Mouse (Mus musculus): Measurements from ENCODE around the gene Lyst. TPM values are rescaled to one million over a fixed set of nuclear protein-coding genes. Genes with fewer than 3 reads are reported as not detected.

Gene Lyst
- polyA plus RNA-seq, 1 experiment = 46.5 TPM

DNA sequence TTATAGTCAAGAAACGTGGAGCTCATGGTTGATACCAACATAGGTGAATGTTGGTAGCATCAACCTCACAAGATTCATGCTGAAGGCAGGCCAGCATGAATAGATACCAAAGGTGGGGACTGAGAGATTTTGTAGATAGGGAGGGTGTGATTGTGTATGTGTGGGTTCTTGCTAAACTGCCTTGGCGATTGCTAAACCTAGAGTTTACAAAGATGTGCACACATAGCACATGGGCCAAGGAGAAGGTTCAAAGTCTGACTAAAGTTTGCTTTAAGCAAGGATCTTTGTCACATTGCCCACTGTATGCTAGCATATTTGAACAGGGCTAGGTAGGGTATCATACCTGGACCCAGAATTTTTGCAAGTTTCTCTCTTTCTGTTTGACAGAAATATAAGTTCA, 1.2 kb upstream of the Lyst start:
- TF ChIP-seq POLR2A (IDR thresholded peaks at IDR 0.05; ENCODE audit: borderline replicate concordance, low read depth, low read length) = no peak
- TF ChIP-seq CTCF (IDR thresholded peaks at IDR 0.05; ENCODE audit: low read depth, low read length) = no peak
- Histone ChIP-seq H3K4me3 (ENCODE audit: insufficient read depth, low read length) (no peak overlapping the region), H3K4me1 (ENCODE audit: control insufficient read depth, insufficient read depth, low read length) (peaks cover 28% of the 10 kb centered on the region), H3K27ac (ENCODE audit: insufficient read depth, low read depth, low read length) (no peak overlapping the region)

DNA sequence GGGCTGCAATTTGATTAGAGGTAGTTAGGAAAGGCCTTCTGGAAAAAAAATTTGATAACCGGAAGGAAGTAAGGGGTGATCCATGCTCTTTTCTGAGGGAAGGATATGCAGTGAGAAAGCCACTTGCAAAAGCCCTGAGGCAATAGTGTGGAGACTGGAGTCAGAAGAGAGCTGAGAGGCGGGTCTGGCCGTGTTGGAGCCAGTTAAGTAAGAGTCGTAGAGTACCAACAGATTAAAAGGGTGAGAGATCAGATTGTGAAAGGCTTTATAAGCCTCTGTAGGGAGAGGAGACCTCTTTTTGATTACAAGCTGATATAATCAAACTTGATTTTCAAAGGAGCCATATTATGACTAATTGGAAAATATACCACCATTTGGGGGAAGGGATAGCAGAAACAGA, 1.7 kb downstream of the Lyst start:
- Histone ChIP-seq H3K4me3 (ENCODE audit: insufficient read depth, low read length) (peak overlapping the region; percentile 31), H3K4me1 (ENCODE audit: control insufficient read depth, insufficient read depth, low read length) (peaks cover 34% of the 10 kb centered on the region), H3K27ac (ENCODE audit: insufficient read depth, low read depth, low read length) (peak overlapping the region; percentile 55)
- TF ChIP-seq CTCF (IDR thresholded peaks at IDR 0.05; ENCODE audit: low read depth, low read length) (no peak), POLR2A (IDR thresholded peaks at IDR 0.05; ENCODE audit: borderline replicate concordance, low read depth, low read length) (no peak)

DNA sequence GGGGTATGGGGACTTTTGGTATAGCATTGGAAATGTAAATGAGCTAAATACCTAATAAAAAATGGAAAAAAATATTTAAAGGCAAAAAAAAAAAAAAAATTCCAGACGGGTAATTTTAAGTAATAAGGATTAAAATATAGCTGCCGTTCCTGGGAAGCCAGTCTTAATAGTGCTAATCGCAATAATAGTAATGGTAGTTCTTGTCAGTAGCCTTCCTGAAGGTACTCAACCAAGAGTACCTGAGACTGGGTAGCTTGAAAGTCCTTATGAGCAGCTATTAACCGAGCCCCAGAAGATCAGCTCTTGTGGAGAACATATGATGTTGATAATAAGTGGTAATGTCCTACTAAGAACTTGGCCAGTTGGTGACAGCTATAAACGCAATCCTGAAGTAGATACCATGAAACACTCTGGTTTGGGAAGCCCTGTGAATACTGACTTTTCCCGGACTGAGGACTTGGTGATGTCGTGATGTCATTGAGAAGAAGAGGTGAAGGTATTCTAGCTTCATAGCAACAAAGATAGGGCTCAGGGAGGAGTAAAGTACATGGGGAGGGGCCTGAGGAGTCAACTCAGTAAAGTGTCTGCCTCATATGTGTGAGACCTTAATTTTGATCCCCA, 6.3 kb downstream of the Lyst start:
- no peak overlapping the region for H3K27ac ChIP-seq (ENCODE audit: insufficient read depth, low read depth, low read length)
- peaks cover 27% of the 10 kb centered on the region for H3K4me1 ChIP-seq (ENCODE audit: control insufficient read depth, insufficient read depth, low read length)
- TF ChIP-seq CTCF (IDR thresholded peaks at IDR 0.05; ENCODE audit: low read depth, low read length) (no peak), POLR2A (IDR thresholded peaks at IDR 0.05; ENCODE audit: borderline replicate concordance, low read depth, low read length) (no peak)
- H3K4me3 ChIP-seq (ENCODE audit: insufficient read depth, low read length) = no peak overlapping the region

DNA sequence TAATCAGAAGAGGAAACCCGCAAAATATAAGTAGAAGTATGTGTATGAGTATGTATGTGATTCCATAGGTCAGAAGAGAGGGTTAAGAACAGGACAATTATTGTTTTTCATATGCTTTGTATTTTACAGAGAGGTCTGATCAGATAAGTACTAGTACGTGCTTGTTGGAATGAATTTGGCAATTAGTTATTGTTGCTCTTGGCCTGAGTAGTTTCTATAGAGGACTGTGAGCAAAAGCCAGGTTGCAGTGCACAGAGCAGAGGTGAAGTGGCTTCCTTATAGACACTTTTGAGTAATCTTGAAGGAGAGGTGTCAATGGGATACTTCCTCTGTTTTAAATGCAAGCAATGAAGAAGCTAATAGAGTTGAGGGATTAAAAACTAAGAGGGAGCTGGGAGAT, 7.7 kb downstream of the Lyst start:
- Histone ChIP-seq H3K27ac (ENCODE audit: insufficient read depth, low read depth, low read length) (no peak overlapping the region), H3K4me3 (ENCODE audit: insufficient read depth, low read length) (no peak overlapping the region), H3K4me1 (ENCODE audit: control insufficient read depth, insufficient read depth, low read length) (peaks cover 25% of the 10 kb centered on the region)
- no peak for TF ChIP-seq CTCF (IDR thresholded peaks at IDR 0.05; ENCODE audit: low read depth, low read length)
- no peak for TF ChIP-seq POLR2A (IDR thresholded peaks at IDR 0.05; ENCODE audit: borderline replicate concordance, low read depth, low read length)

DNA sequence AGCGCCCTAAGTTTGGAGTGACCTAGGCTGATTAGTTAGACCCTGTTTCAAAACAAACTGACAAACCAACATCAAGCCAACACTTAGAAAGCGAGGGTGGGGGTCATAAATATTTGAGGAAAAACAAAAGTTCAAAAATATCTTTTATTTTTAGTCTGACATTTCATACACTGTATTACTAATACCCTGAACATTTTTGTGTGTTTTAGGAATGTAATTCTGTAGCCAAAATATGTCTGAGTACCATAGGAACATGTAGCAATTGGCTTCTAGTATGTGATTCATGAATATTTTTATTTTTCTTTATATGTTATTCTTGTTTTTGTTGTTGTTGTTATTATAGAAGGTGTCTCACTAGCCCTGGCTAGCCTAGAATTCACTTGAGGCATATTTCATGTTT, 11.2 kb downstream of the Lyst start:
- Histone ChIP-seq H3K4me1 (ENCODE audit: control insufficient read depth, insufficient read depth, low read length) (peaks cover 8% of the 10 kb centered on the region), H3K4me3 (ENCODE audit: insufficient read depth, low read length) (no peak overlapping the region), H3K27ac (ENCODE audit: insufficient read depth, low read depth, low read length) (no peak overlapping the region)
- TF ChIP-seq CTCF (IDR thresholded peaks at IDR 0.05; ENCODE audit: low read depth, low read length) (no peak), POLR2A (IDR thresholded peaks at IDR 0.05; ENCODE audit: borderline replicate concordance, low read depth, low read length) (no peak)

DNA sequence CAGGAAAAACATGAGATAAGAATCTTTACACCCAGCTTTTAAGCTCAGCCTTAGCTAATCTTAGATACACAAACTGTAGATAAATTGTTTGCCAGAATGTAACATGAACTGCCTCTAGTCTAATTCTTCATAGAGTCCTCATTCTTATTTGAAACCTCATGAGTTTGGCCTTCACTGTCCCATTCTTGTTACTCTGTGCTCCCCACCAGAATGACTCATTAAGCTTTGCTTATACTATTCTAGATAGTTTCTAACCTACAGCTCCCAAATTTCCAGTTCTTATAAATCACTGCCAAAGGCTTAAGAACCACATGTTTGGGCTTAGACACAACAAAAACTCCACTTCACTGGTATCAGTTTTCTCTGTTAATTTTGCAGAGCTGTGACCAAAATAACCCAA, 16.0 kb downstream of the Lyst start:
- no peak overlapping the region for H3K4me3 ChIP-seq (ENCODE audit: insufficient read depth, low read length)
- TF ChIP-seq POLR2A (IDR thresholded peaks at IDR 0.05; ENCODE audit: borderline replicate concordance, low read depth, low read length) = no peak
- no peak for TF ChIP-seq CTCF (IDR thresholded peaks at IDR 0.05; ENCODE audit: low read depth, low read length)

DNA sequence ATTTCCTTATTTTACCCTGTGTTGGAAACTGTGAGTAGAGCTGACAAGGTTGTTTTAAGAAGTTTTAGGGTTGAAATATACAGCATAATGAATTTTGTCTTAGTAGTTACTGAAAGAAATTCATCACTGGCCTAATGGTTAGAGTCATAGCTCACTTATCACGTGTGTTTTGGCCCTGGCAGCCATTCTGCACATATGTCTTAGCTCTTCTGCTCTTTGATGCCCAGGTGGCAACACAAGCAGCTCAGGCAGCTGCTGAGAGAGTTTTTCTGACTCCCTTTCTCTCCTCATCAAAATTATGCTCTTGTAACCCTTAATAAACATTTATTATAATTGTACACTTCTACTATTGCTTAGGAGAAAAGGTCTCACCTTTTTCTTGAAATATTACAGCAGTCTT, 18.1 kb downstream of the Lyst start:
- peaks cover 7% of the 10 kb centered on the region; the same call in 1 of the 2 replicates for H3K4me1 ChIP-seq (ENCODE audit: control insufficient read depth, insufficient read depth, low read length)
- H3K27ac ChIP-seq (ENCODE audit: insufficient read depth, low read depth, low read length) = no peak overlapping the region
- H3K4me3 ChIP-seq (ENCODE audit: insufficient read depth, low read length) = no peak overlapping the region
- TF ChIP-seq POLR2A (IDR thresholded peaks at IDR 0.05; ENCODE audit: borderline replicate concordance, low read depth, low read length) (no peak), CTCF (IDR thresholded peaks at IDR 0.05; ENCODE audit: low read depth, low read length) (no peak)

More for the DNA sequence above, 16.0 kb downstream of the Lyst start:
- Histone ChIP-seq H3K27ac (ENCODE audit: insufficient read depth, low read depth, low read length) (no peak overlapping the region), H3K4me1 (ENCODE audit: control insufficient read depth, insufficient read depth, low read length) (peaks cover 7% of the 10 kb centered on the region; the same call in 1 of the 2 replicates)

DNA sequence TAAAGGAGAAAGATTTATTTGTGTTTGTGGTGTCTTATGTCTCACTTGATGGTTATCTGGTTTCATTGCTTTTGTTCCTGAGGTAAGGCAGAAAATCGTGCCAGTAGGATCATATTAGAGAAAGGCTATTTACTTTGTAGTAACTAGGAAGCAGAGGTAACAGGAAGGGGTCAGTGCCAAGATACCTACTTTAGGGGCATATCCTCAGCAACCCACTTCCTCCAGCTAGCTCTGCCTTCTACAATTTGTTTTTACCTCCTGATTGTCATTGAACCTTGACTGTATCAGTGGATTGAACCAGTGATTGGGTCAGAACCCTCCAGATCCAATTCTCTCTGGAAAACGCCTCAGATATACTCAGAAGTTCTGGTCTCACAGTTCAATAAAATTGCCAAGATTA, 19.5 kb downstream of the Lyst start:
- no peak for TF ChIP-seq CTCF (IDR thresholded peaks at IDR 0.05; ENCODE audit: low read depth, low read length)
- no peak for TF ChIP-seq POLR2A (IDR thresholded peaks at IDR 0.05; ENCODE audit: borderline replicate concordance, low read depth, low read length)
- Histone ChIP-seq H3K27ac (ENCODE audit: insufficient read depth, low read depth, low read length) (no peak overlapping the region), H3K4me3 (ENCODE audit: insufficient read depth, low read length) (no peak overlapping the region), H3K4me1 (ENCODE audit: control insufficient read depth, insufficient read depth, low read length) (peaks cover 7% of the 10 kb centered on the region; the same call in 1 of the 2 replicates)

DNA sequence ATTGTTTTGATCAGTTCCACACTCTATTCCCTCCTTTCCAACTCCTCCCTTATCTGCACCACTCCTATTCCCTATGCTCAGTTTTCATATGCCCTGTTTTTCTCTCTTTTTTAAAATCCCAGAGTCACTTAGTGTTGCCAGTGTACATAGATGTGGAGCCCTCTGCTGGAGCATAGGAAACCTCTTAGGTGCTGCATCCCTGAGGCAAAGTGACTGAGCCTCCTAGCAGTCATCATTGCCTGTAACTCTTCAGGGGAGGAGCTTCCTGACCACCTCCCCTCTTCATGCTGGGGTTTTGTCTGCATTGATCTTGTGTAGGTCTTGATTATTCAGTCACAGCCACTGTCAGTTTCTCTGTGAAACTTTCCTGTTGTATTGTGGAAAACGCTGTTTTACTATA, 22.7 kb downstream of the Lyst start:
- H3K4me1 ChIP-seq (ENCODE audit: control insufficient read depth, insufficient read depth, low read length) = peaks cover 7% of the 10 kb centered on the region; the same call in 1 of the 2 replicates

DNA sequence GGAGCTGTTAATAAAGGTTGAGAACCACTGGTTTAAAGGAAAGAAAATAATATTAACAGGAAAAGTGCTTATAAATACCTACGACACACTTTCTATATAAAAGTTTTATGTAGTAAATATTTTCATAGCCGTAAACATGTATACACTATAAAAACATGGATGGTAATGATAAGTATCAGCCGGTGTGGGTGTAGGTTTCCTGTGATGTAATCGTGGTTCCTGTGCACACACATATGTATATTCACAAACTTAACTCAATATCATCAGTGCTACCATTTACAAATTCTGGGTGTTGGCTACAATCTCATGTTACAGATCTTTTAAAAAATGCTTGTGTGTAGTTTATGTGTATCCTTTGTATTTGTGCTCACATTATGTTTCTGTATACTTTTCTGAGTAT, 24.0 kb downstream of the Lyst start:
- no peak for TF ChIP-seq CTCF (IDR thresholded peaks at IDR 0.05; ENCODE audit: low read depth, low read length)
- TF ChIP-seq POLR2A (IDR thresholded peaks at IDR 0.05; ENCODE audit: borderline replicate concordance, low read depth, low read length) = no peak
- Histone ChIP-seq H3K4me1 (ENCODE audit: control insufficient read depth, insufficient read depth, low read length) (peaks cover 7% of the 10 kb centered on the region; the same call in 1 of the 2 replicates), H3K27ac (ENCODE audit: insufficient read depth, low read depth, low read length) (no peak overlapping the region), H3K4me3 (ENCODE audit: insufficient read depth, low read length) (no peak overlapping the region)

More for the DNA sequence above, 22.7 kb downstream of the Lyst start:
- Histone ChIP-seq H3K4me3 (ENCODE audit: insufficient read depth, low read length) (no peak overlapping the region), H3K27ac (ENCODE audit: insufficient read depth, low read depth, low read length) (no peak overlapping the region)
- TF ChIP-seq CTCF (IDR thresholded peaks at IDR 0.05; ENCODE audit: low read depth, low read length) (peak; percentile 22; the same call in 1 of the 2 replicates), POLR2A (IDR thresholded peaks at IDR 0.05; ENCODE audit: borderline replicate concordance, low read depth, low read length) (no peak)
